Mouse (Mus musculus): ENCODE measurements at regions not wholly inside any gene's neighbourhood (a gene's known extent, or its start where the extent isn't known, plus 50 kb on each side); places are given as distances from the start of the nearest gene placed in this dataset.

DNA sequence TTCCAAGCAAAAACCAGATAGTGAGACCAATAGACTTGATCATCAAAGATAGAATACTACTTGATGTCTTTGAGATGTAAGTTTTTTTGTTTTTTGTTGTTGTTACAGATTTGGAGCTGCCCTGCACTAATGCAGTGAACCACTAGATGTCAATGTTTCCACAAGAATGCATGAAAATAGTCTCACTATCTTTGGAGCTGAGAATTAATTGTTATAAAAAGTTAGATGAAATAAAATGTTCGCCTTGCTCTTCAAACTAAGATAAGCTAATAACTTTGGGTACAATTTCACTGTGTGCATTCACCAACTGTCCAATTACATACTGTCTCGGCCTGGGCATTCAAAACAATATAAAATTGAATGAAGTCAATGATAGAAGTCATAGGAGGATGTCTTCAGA, 223.2 kb upstream of the Agtr1b start:
- DNase-seq, result peak; percentile 2 to 8
- intact Hi-C loops (cut with DNase I), result no loop called here

DNA sequence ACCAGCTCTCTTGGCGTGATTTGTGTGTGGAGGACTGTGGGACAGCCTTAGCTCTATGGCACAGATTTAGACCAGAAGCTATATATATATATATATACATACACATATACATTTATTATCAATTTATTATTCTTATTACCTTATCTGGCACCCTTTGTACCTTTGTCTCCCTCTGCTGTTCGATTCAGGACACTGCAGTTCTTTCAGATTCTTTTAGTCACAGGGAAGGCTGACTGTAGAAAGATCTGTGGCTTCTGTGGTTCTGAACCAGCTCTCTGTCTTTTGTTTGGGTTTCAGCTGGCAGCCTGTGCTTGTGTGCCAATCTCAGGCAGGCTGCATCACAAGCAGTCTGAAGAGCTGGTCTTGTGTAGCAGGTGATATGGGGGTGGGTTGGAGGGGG, 184.6 kb upstream of the Agtr1b start:
- intact Hi-C loops (cut with DNase I), result no loop called here
- DNase-seq, result no peak

DNA sequence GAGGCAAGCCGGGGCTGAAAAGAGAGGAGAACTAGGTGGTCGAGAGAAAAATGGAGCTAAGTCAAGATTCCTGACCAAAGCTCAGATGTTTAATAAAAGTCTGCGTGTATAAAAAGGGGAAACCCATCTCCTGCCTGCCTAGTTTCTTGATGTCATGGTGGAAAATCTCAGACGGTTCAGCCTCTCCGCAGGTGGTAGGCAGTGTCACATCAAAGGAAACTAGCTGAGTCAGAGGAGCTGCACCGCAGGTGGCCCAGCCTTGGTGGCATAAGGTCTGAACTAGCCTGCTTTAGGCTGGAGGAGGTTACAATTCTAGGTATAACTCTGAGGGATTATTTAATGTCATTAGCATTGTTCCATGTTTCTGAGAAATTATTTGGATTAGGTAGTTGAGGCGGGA, 177.0 kb upstream of the Agtr1b start:
- intact Hi-C loops (cut with DNase I), result no loop called here
- DNase-seq, result no peak

DNA sequence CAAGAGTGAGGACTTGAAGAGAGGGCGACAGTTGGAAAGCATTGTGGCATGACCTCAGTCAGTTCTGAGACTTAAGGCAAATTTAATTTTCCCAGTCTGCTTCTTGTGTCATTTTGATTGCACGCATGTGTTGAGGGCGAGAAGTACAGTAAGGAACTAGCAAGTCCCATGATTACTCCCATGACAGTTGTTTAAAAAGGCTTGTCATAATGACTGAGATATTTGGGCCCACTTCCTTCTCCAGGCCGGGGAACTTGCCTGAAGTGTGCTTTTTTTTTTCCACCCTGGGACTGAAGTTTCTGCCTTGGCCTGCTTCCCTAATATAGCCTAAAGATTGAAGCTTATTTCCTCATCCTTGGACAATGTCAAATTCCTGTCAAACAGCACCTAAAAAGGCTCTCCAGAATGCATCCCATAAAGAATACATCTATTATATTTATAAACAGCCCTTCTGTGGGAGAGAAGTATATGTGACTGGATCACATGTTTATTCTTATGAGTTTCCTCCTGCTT, 171.6 kb upstream of the Agtr1b start:
- intact Hi-C loops (cut with DNase I), result no loop called here

DNA sequence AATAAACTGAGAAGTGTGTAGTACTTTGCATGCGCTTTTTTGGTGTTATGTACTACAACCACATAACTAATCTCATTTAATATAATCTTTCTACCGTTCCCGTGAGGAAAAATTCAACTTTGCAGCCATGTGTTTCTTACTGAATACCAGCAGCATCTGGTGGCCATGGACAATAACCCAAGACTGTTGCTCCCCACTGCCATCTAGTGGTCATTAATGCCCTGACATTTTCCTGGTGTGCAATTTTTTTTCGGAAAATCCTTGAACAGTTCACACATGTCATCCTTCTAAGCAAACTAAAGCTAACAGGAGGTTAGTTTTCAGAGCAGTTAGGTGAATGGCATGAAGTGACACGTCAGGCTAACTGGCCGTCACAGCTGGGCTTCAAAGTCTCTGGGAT, 153.8 kb upstream of the Agtr1b start:
- DNase-seq, result no peak
- intact Hi-C loops (cut with DNase I), result no loop called here

More for the DNA sequence above, 171.6 kb upstream of the Agtr1b start:
- no peak for DNase-seq

DNA sequence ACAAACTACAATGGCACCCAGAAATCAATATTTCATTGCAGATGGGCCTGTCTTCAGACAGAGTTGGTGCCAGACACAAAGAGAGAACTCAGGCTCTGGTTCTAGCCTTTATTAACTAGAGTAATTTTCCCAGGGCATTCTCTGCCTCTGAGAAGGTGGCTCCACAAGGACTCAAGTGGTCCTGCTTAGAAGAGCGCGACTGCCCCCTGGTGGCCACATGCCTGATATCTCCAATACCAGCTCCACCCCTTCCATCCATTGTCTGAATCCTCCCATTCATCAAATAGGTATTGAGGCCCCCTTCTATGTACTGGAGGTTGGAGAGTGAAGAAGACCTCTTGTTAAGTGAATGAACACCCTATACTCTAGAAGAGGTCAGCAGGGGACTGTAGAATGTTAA, 142.2 kb upstream of the Agtr1b start:
- peak; percentile 22 to 62 for DNase-seq
- intact Hi-C loops (cut with DNase I), result loop anchor here (5.0 kb wide), 1 partner anchor 252 kb away; no protein-coding TSS in a partner anchor

DNA sequence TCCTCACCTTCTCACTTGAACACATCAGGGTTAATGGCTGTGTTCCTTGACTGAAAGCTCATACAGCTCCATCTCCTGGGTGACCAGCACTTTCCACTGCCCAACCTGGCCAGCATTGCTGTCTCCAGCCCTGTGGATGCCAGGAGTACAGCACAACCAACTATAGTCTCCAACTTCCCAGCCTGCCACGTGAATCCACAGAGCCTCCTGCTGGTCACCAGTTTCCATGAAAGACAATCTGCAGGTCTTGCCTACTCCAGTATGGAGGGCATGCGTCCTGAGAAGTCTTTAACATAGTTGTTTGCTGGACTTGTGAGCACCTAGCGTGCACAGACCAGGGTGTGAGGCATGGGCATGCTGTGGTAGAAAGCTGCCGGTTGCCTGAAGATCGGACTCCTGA, 138.6 kb upstream of the Agtr1b start:
- no peak for DNase-seq
- intact Hi-C loops (cut with DNase I), result loop anchor here (5.0 kb wide), 1 partner anchor 248 kb away; no protein-coding TSS in a partner anchor
